Mouse (Mus musculus): ENCODE results near the gene Sec13.
A peak's percentile ranks its signal among the peaks of the same experiment; 100 is the strongest.

The Sec13 gene

DNA sequence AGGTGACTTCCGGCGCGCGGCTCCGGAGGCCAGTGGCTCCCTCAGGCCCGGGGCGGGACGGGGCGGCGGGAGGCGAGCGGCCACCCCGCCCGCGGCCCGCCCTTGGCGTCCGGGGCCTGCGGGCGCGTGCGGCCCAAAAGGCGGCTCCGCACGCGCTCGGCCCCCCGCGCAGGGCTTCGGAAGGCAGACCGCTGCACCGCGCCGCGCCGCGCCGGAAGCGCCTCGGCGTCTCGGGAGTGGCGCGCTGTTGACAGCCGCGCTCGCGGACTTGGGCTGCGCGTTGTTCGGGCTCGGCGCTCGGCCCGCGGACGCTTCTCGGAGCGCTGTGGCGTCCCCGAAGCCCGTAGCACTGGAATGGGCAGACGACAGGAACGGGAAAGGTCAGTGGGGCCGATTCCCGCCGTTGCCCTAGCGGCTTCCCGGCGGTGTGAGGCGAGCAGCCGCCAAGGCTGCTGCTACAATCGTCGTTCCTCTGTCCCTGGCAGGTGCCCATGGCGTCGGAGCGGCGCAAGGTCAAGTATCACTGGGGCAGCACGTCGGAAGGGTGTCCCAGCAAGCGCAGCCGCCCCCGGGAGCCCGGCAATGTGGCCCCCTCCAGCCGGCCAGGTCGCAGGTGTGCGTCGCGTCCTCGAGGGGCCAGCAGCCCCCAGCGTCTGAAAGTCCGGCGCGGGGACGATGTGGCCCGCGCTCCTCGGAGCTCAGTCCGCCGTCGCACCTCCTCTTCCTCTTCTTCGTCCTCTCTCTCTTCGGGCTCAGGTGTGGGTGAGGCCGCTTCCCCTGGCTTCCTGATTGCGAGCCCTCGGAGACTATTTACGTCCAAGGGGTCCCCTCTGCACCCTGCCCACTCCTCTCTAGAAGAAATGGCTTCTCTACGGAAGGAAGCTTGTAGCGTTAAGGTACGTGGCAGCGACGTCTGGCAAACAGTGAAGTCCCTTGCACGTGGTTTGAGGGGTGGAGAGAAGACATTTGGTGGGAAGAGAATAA, 43.0 kb downstream of the Sec13 start:
- DNase-seq = peak; percentile 37 to 42

DNA sequence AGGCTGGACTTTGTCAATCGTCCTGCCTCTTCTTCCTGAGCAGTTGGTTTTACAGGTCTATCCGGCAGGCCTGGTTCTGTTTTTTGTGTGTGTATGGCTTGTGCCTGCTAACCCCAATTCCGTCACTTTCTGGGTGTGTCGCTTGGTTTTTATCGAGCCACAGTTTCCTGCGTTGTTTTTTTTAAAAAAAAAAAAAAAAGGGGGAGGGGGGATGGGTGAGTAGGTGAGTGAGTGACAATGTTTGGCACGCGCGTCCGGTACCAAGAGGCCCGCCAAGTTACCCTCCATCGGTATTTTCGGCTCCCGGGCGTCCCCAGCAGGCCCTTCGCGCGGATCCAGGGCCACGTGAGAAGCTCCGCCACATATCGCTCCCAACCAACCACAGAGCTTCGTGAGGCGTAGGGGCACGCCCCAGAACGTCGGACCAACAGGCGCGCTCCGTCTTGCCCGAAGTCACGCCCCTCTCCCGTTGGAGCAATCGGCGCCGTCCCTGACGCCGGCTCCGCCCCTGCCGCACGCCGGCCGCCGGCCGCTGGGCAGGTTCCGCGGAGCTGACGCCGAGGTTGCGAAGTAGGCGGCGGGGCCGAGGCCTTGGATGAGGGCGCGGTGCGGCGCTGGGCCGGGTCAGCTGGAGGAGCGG, 43.8 kb downstream of the Sec13 start, which contains the start of gene Tatdn2:
TSS of gene Tatdn2 (plus strand) at position 469 of the 640 bp plus-strand sequence.
- peak; percentile 99 for DNase-seq

DNA sequence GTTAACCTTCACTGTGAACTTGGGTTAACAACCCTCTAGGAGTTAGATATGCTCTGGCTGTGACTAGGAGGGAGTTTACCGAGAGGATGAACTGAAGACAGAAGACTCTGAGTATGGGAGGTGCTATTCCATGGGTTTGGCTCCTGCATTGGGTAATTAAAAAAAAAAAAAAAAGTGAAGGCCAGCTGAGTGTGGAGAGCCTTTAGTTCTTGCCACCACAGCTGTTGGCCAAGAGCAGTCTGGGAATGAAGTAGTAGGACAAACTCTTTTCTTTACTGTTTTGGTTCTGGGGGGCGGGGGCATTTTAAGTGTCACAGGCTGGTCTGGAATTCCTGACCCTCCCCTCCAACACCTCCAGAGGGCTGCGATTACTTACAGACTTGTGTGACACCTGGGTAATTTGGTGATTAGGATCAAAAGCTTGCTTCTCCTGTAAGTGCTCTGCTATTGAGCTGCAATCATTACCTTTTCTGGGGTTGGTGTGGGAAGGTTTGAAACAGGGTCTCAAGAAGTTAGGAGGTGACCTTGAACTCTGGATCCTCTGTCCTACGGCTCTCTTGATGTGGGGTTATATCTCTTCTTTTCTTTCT, 44.7 kb downstream of the Sec13 start:
- no peak for DNase-seq

DNA sequence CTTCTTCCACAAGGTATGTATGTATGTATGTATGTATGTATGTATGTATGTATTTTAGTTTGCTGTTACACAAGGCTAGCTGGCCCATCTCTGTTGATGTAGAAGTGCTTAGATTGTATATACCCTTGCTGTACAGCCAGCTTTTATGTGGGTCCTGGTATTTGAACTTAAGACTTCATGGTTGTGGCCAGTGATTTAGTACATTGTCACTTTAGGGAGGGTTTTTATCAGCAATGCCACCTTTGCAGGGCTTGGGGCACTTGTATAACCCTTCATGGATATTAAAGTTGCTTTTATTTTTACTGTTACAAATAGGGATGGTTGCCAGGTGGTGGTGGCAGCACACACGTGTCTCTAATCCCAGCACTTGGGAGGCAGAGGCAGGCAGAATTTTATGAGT, 45.3 kb downstream of the Sec13 start:
- no peak for DNase-seq

DNA sequence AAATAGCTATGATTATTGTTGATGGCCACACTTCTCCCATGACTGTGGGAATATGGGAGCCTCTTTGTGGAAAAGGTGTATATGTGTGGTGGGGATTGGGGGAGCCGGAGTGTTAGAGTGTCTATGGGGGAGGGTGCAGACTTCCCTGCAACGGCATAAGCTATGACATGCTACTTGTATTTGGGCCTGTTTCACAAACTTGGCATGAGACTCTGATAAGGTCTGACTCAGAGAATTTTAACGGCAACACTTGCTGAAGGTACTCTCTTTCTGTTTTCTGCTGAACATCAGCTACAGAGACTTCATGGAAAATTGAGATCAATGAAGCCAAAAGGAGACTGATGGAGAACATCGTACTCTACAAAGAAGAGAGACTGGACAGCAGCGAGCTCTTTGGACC, 47.2 kb downstream of the Sec13 start:
- DNase-seq = no peak

DNA sequence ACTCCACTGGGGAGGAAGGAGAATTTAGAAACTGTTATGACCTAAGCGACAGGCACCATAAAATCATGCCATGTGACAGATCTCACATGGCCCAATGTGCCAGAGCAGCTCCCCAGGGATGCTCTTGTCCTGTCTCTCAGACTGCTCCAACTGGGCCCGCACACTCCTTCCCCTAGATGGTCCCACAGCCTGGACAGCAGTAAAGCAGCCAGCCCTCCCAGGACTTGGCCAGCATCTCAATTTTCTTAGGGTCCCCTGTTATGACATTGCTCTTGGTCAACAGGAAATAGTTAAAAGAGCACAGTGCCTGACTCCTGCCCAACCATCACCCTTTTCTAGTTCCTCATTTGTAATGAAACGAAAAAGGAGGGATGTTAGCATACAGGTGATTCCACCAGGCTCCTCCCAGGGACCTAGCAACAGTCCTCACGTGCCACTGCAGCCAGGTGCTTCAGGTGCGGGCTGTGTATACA, 47.8 kb downstream of the Sec13 start:
- no peak for DNase-seq

DNA sequence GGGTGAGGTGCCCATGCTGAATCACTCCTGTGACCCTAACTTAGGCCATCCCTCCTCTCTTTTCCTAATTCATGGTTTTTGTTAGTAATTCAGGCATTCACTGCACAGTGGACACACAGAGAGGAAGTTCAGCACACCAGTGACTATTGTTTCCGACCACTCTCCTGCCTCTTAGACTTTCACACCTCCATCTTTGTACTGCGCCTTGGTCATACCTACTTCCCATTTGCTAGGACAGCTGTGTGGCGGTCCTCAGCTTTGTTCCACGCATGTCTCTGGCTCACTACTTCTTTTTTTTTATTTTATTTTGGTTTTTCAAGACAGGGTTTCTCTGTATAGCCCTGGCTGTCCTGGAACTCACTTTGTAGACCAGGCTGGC, 49.5 kb downstream of the Sec13 start:
- DNase-seq = no peak

DNA sequence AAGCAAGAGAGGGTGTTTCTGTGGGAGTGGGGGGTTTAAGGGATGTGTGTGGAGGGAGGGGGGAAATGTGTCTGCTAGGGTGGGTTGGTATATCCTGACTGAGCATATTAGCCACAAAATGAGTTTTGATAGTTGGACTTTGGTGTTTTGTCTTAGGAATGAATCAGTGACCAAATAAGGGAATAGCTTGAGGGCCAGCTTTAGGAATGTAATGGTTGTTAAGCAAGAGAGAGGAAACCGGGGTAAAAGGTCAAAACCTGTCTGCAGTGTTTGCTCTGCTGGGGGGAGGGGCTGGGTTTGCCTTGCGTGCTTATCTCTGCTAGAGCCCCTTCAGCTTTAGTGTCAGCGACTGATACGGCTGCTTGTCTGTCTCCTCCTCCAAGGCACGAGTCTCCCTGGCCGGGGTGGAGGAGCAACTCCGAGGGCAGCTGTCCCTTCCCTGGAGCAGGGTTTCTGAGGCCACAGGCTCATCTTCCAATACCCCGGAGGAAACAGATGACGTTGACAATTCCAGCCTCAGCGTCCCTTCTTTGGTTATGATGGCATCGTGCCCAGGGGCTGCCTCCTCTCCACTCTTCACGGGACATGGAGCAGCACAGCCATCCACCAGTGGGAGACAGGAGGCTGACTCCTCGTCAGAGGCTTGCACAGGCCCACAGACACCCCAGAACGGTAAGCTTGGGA, 50.0 kb downstream of the Sec13 start:
- DNase-seq = peak; percentile 83 to 91

DNA sequence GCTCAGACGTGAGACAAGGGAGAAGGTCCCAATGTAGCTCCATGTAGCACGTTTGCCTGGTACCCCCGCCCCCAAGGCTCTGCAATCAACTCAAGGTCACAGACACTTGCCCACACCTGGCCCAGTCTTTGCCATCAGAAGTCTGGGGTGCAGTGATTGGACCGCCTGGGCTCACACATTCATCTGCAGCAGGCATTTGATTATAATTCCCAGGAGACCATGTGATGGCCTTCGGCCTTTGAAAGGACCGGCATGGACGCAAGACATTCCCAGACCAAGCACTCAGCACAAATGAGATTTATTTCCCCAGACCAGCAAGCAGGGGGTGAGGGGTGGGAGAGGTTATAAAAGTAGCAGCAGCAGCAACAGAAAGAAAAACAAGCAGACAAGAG, 50.5 kb downstream of the Sec13 start:
- DNase-seq = no peak

DNA sequence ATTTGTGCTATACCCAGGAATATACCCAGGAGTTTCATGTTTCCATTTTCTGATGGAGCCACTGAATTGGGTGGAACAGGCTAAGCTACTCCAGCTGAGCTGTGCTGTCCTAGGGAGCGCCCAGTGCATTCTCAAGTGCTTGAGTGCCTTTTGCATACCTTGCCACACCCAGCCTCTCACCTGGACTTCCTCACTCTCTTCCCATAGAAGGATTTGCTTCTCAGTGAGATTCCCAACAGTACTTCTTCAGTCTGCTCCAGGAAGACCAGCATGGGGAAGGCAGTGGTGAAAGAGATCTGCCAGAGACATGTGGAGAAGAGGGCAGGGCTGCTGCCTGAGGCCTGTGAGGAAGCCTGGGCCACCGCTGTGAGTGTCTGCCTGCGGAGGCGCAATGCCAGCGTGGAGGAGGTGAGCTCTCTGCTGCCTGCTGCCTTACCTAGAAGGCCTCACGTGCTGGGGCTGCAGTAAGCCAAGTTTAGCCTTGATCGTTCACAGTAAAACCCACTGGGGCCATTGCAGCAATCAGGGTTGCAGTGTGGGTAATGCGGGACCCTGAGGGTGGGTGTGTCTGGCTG, 53.9 kb downstream of the Sec13 start:
- peak; percentile 82 to 88 for DNase-seq

DNA sequence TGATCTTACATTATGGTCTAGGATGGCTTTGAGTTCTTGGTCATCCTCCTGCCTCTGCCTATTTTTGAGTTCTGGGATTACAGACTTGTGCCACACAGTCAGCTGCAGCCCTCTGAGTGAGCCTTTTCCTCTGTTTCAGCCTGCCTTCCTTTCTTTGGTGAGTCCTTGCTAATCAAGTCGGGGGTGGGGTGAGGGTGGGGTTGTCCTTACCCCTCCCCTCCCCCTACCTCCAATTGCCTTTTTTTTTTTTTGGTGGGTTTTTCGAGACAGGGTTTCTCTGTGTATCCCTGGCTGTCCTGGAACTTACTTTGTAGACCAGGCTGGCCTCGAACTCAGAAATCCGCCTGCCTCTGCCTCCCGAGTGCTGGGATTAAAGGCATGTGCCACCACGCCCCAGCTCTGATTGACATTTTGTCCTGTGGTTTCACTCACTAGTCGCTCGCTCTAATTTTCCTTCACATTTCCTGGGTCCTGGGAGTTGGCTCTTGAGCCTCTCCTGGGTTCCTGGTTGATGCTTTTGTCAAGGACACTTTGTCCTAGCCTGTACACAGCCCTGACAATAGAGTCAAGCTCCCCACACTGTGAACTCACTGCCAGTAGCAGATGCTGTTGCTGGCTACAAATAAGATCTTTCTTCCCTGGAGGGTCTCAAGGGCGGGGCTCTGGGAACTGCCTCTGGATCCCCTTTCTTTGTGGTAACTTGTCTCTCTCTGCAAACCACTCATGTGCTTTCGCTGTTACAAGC, 57.3 kb downstream of the Sec13 start:
- DNase-seq = no peak

DNA sequence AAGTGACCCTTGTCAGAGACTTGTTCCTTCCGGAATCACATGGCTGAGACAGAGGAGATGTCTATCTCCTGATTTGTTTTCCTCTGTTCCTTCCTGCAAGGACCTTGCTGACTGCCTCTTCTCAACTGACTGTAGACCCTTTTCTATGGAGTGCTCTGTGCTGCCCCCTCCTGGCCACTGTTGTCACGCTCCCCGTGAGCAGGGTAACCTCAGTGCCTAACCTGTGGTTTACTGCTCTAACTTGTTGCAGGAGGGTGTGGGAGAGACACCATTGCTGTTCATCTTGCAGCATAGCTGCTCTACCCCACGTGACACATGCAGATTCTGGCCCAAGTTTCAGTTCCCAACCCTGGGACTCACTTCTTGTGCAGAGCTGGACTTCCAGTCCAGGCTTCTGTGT, 59.3 kb downstream of the Sec13 start:
- DNase-seq = peak; percentile 90 to 93

DNA sequence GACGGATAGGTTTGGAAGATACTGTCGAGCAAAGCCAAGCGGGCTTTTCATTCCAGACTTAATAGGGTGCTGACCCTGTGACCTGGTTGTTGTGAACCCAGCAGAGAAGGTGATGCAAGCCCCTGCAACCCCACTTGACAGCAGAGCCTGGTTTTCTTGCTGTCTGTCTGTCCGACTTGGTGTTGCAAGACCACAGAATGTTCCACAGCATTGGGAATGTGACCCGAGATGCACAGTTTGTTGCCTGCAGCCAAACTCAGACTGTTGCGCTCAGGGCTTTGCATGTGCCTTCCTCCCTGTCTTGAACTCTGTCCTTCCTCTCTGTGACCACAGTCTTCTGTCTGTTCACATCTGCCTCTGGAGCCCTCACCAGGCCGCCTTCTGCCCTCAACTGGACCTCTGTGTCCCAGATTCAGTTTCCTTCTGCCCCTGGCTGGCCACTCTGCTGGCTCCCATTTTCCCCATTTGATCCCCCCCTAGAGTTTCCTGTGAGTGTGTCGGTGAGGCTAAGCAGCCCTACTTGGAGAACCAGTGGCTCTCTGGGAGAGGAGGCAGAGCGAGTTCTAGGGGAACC, 60.5 kb downstream of the Sec13 start:
- DNase-seq = peak in 1 of 2 experiments; percentile 36

DNA sequence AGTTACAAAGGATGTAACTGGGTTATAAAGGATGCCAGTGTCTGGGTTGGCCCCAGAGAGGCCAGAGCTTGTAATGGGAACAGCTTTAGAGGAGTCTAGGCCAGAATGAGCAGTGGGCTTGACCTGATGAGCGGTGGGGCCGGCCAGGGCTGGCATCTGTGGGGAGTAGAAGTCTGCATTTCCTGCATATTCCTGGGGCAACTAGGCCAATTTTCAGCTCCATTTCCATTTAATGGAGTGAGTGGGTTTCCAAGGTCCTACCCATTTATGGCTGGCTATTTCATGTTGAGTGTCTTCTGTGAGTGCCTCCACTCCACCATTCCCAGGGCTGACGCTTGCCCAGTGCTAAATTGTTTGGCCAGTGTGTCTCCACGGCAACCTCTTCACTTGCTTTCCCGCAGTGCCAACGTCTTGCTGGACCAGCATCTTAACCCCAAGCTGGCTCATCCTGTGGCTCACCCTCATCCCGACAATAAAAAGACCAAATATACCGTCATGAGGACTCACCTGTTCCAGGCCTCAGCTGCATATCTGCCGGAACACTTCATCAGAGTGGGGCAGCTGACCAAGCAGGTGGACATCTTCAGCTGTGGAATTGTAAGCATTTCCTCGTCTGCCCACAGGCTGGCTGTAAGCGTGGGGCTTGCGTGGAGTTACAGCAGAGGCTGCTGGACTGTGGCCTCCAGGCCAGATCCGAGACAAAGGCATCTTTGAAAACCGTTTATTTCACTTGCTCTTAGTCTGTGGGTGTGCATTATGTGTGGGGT, 62.1 kb downstream of the Sec13 start:
- DNase-seq = no peak
